Mouse (Mus musculus): ENCODE results near the gene Sez6.

The Sez6 gene

GRCm38 (mm10) chr11:77958268-77958667, 27.7 kb downstream of the Sez6 start:
- ChIA-PET CTCF (interaction anchor here (1.1 to 2.5 kb wide), 7 partner anchors 9 to 131 kb away, joined by 3 to 12 read pairs (median 4); no protein-coding TSS in a partner anchor), POLR2A (interaction anchor here in 2 of 4 experiments (0.6 to 1.6 kb wide), 5 partner anchors 8 to 333 kb away, joined by 3 to 4 read pairs (median 3); no protein-coding TSS in a partner anchor)

- POLR2A ChIA-PET = interaction anchor here in 2 of 4 experiments (0.6 to 1.5 kb wide), 3 partner anchors 12 to 334 kb away, joined by 3 to 4 read pairs (median 3); no protein-coding TSS in a partner anchor
- CTCF ChIA-PET = interaction anchor here (1.1 to 2.5 kb wide), 7 partner anchors 8 to 134 kb away, joined by 3 to 12 read pairs (median 4); no protein-coding TSS in a partner anchor
Observed at GRCm38 (mm10) chr11:77958932-77959331, 28.3 kb downstream of the Sez6 start.

- ChIA-PET CTCF (interaction anchor here in 3 of 4 experiments (0.6 to 2.5 kb wide), 6 partner anchors 11 to 301 kb away, joined by 3 to 12 read pairs (median 4); no protein-coding TSS in a partner anchor), POLR2A (interaction anchor here in 3 of 4 experiments (0.6 to 1.4 kb wide), 3 partner anchors 22 to 121 kb away, joined by 3 read pairs; no protein-coding TSS in a partner anchor)
Observed at GRCm38 (mm10) chr11:77960199-77960598, 29.6 kb downstream of the Sez6 start.

- ChIA-PET CTCF (interaction anchor here (0.6 to 1.9 kb wide), 7 partner anchors 10 to 300 kb away, joined by 3 to 8 read pairs (median 3); no protein-coding TSS in a partner anchor), POLR2A (interaction anchor here in 2 of 4 experiments (1.3 to 1.4 kb wide), 2 partner anchors 23 to 26 kb away, joined by 3 read pairs; no protein-coding TSS in a partner anchor)
Observed at GRCm38 (mm10) chr11:77960898-77961297, 30.3 kb downstream of the Sez6 start.

- ChIA-PET POLR2A (interaction anchor here in 2 of 4 experiments (0.6 to 1.3 kb wide), 6 partner anchors 15 to 238 kb away, joined by 3 to 6 read pairs (median 4); no protein-coding TSS in a partner anchor), CTCF (interaction anchor here in 3 of 4 experiments (0.7 to 13.8 kb wide), 6 partner anchors 8 to 157 kb away, joined by 3 to 356 read pairs (median 5); no protein-coding TSS in a partner anchor)
Observed at GRCm38 (mm10) chr11:77962946-77963345, 32.3 kb downstream of the Sez6 start.

GRCm38 (mm10) chr11:77964415-77965095, 34.0 kb downstream of the Sez6 start:
- POLR2A ChIA-PET = interaction anchor here (0.5 to 3.4 kb wide), 13 partner anchors 11 to 329 kb away, joined by 3 to 14 read pairs (median 4); partner anchors contain the start of gene Phf12 (in 1 of the 4)

GRCm38 (mm10) chr11:77965101-77966036, 34.8 kb downstream of the Sez6 start:
- POLR2A ChIA-PET = interaction anchor here in 3 of 4 experiments (0.6 to 3.4 kb wide), 18 partner anchors 11 to 212 kb away, joined by 3 to 14 read pairs (median 4); partner anchors contain the start of genes Phf12 (in 1 of the 3) and Pipox (in 1 of the 3)
- CTCF ChIA-PET = interaction anchor here (0.5 to 13.8 kb wide), 32 partner anchors 11 to 211 kb away, joined by 3 to 356 read pairs (median 4); partner anchors contain the start of gene Pipox (in 1 of the 4)

More at GRCm38 (mm10) chr11:77964415-77965095, 34.0 kb downstream of the Sez6 start:
- CTCF ChIA-PET = interaction anchor here (0.6 to 13.8 kb wide), 26 partner anchors 9 to 1290 kb away, joined by 3 to 356 read pairs (median 4); no protein-coding TSS in a partner anchor

- ChIA-PET CTCF (interaction anchor here (0.5 to 13.8 kb wide), 35 partner anchors 10 to 1541 kb away, joined by 3 to 356 read pairs (median 5); partner anchors contain the start of gene Pipox (in 1 of the 4)), POLR2A (interaction anchor here in 2 of 4 experiments (0.8 to 3.4 kb wide), 19 partner anchors 10 to 211 kb away, joined by 3 to 14 read pairs (median 5); partner anchors contain the start of genes Phf12 (in 1 of the 2) and Pipox (in 1 of the 2))
Observed at GRCm38 (mm10) chr11:77966037-77966391, 35.4 kb downstream of the Sez6 start.

- ChIA-PET POLR2A (interaction anchor here (0.6 to 3.4 kb wide), 31 partner anchors 9 to 426 kb away, joined by 3 to 14 read pairs (median 5); partner anchors contain the start of gene Pipox (in 1 of the 4)), CTCF (interaction anchor here (0.5 to 13.8 kb wide), 81 partner anchors 8 to 1750 kb away, joined by 3 to 356 read pairs (median 4); partner anchors contain the start of genes Pipox (in 2 of the 4), Dbil5 (in 1 of the 4), Fam222b (in 1 of the 4) and Gemin4 (in 1 of the 4))
Observed at GRCm38 (mm10) chr11:77967114-77967513, 36.5 kb downstream of the Sez6 start.

GRCm38 (mm10) chr11:77968786-77969185, 38.2 kb downstream of the Sez6 start:
- ChIA-PET CTCF (interaction anchor here (0.5 to 13.8 kb wide), 27 partner anchors 11 to 295 kb away, joined by 3 to 356 read pairs (median 4); partner anchors contain the start of genes Pipox (in 2 of the 4) and Rpl23a (in 1 of the 4)), POLR2A (interaction anchor here in 2 of 4 experiments (0.6 to 3.9 kb wide), 6 partner anchors 12 to 279 kb away, joined by 3 to 22 read pairs (median 4); partner anchors contain the start of gene Phf12 (in 1 of the 2))

- CTCF ChIA-PET = interaction anchor here (0.5 to 13.8 kb wide), 53 partner anchors 7 to 462 kb away, joined by 3 to 356 read pairs (median 4); partner anchors contain the start of genes Nek8 (in 2 of the 4), Tlcd1 (in 2 of the 4) and Cryba1 (in 1 of the 4)
- POLR2A ChIA-PET = interaction anchor here (0.5 to 3.9 kb wide), 24 partner anchors 10 to 207 kb away, joined by 3 to 22 read pairs (median 4); partner anchors contain the start of genes Fam222b (in 1 of the 4), Nek8 (in 1 of the 4), Phf12 (in 1 of the 4) and Pipox (in 1 of the 4)
Observed at GRCm38 (mm10) chr11:77970718-77971117, 40.1 kb downstream of the Sez6 start.

GRCm38 (mm10) chr11:77973520-77973919, 42.9 kb downstream of the Sez6 start:
- POLR2A ChIA-PET = interaction anchor here in 2 of 4 experiments (0.7 to 3.6 kb wide), 5 partner anchors 8 to 166 kb away, joined by 3 to 18 read pairs (median 3); partner anchors contain the start of gene Phf12 (in 1 of the 2)
- CTCF ChIA-PET = interaction anchor here in 2 of 4 experiments (0.7 to 13.8 kb wide), 6 partner anchors 8 to 203 kb away, joined by 3 to 356 read pairs (median 4); partner anchors contain the start of genes Nek8 (in 1 of the 2), Phf12 (in 1 of the 2) and Tlcd1 (in 1 of the 2)

- ChIA-PET CTCF (interaction anchor here in 3 of 4 experiments (0.5 to 13.8 kb wide), 11 partner anchors 8 to 300 kb away, joined by 3 to 356 read pairs (median 5); partner anchors contain the start of genes Nek8 (in 1 of the 3), Phf12 (in 1 of the 3) and Tlcd1 (in 1 of the 3)), POLR2A (interaction anchor here in 2 of 4 experiments (0.6 to 0.7 kb wide), 2 partner anchors 114 to 115 kb away, joined by 4 to 5 read pairs; no protein-coding TSS in a partner anchor)
Observed at GRCm38 (mm10) chr11:77974325-77974724, 43.7 kb downstream of the Sez6 start.

GRCm38 (mm10) chr11:77975873-77976272, 45.3 kb downstream of the Sez6 start:
- POLR2A ChIA-PET = interaction anchor here in 2 of 4 experiments (0.7 to 1.6 kb wide), 4 partner anchors 9 to 201 kb away, joined by 3 to 5 read pairs (median 4); partner anchors contain the start of genes Nek8 (in 1 of the 2) and Tlcd1 (in 1 of the 2)
- CTCF ChIA-PET = interaction anchor here (0.5 to 13.8 kb wide), 10 partner anchors 9 to 150 kb away, joined by 3 to 356 read pairs (median 4); no protein-coding TSS in a partner anchor

- POLR2A ChIA-PET = interaction anchor here in 1 of 4 experiments (1.4 kb wide), 1 partner anchor 12 kb away, joined by 4 read pairs; no protein-coding TSS in a partner anchor
- CTCF ChIA-PET = interaction anchor here in 2 of 4 experiments (0.6 to 1.1 kb wide), 4 partner anchors 11 to 567 kb away, joined by 3 read pairs; no protein-coding TSS in a partner anchor
Observed at GRCm38 (mm10) chr11:77978161-77978560, 47.6 kb downstream of the Sez6 start.
